Mouse (Mus musculus): Measurements from ENCODE around the gene Ak2.

- TF ChIP-seq GATA1 (IDR thresholded peaks at IDR 0.05; ENCODE audit: borderline replicate concordance, low read length) (no peak), FLI1 (IDR thresholded peaks at IDR 0.05; ENCODE audit: low read length) (no peak)
These were observed 17.8 kb downstream of the Ak2 start for GRCm38 (mm10) chr4:129009521-129009920.
